Mouse (Mus musculus) hindbrain, embryonic 11.5 days (tissue): Measurements from ENCODE around the gene Fxyd6. TPM values are rescaled to one million over a fixed set of nuclear protein-coding genes. Genes with fewer than 3 reads are reported as not detected.

ENCODE experiments used
- ATAC-seq: fragments of 200-750 bp; cut with Nextera tagmentation; 2 replicates; pipeline ENCODE4 v1.8.0; 2017; ENCODE audit warnings: mild to moderate bottlenecking, moderate TSS enrichment, moderate library complexity; ENCODE audit not compliant: low FRiP score
- DNase-seq: peaks from one replicate; pipeline ENCODE4 v3.0.0-alpha.2; 2015; ENCODE audit warnings: low spot score
- H3K27ac ChIP-seq: fragments of 300-500 bp; sonication (generic); 2 replicates; pipeline ENCODE4 v1.5.1; 2014; ENCODE audit warnings: mild to moderate bottlenecking, low read depth, low read length
- H3K27me3 ChIP-seq: fragments of 300-500 bp; sonication (generic); 2 replicates; pipeline ENCODE4 v1.6.1; 2014; ENCODE audit warnings: mild to moderate bottlenecking, low read length, moderate library complexity, mixed read lengths; ENCODE audit not compliant: control insufficient read depth, insufficient read depth
- H3K36me3 ChIP-seq: fragments of 300-500 bp; sonication (generic); 2 replicates; pipeline ENCODE4 v1.6.1; 2014; ENCODE audit warnings: mild to moderate bottlenecking, low read length, moderate library complexity, mixed read lengths; ENCODE audit not compliant: control insufficient read depth, insufficient read depth
- H3K4me1 ChIP-seq: fragments of 300-500 bp; sonication (generic); replicated peaks from 2 replicates; pipeline ENCODE4 v1.6.1; 2014; ENCODE audit warnings: low read length, mixed read lengths; ENCODE audit not compliant: control insufficient read depth, insufficient read depth
- H3K4me2 ChIP-seq: fragments of 300-500 bp; sonication (generic); replicated peaks from 2 replicates; pipeline ENCODE4 v1.6.1; 2014; ENCODE audit warnings: mild to moderate bottlenecking, low read depth, low read length
- H3K4me3 ChIP-seq: fragments of 300-500 bp; sonication (generic); 2 replicates; pipeline ENCODE4 v1.5.1; 2014; ENCODE audit warnings: low read depth, low read length
- H3K9ac ChIP-seq: fragments of 300-500 bp; sonication (generic); 2 replicates; pipeline ENCODE4 v1.6.1; 2014; ENCODE audit warnings: low read depth, low read length
- H3K9me3 ChIP-seq: fragments of 300-500 bp; sonication (generic); 2 replicates; pipeline ENCODE4 v1.6.1; 2016; ENCODE audit warnings: low read length; ENCODE audit not compliant: control insufficient read depth
- WGBS: fragments of 180-500 bp; shearing (Covaris S2); extraction: QIAGEN DNeasy Blood & Tissue Kit; methylation state at CpG from one replicate; pipeline ENCODE4 v1.1.7; 2014; 5-methylcytosine and 5-hydroxymethylcytosine counted together
- polyA plus RNA-seq: library from polyadenylated mRNA; unstranded; fragments of >200 nt; fragmentation: Nextera tagmentation; extraction: Ambion mirVana; gene quantifications from 2 replicates; pipeline ENCODE4 v1.2.1, GENCODE M21; 2014

The Fxyd6 gene
- polyA plus RNA-seq, 1 experiment from 2014 or later, result 111 TPM

GRCm38 (mm10) chr9:45421209-45421608, 51.2 kb downstream of the Fxyd6 start:
- ATAC-seq, result no peak
- no peaks in the 10 kb centered on the region for H3K36me3 ChIP-seq
- no peaks in the 10 kb centered on the region for H3K4me1 ChIP-seq
- DNase-seq, result peak; percentile 50
- H3K27ac ChIP-seq, result no peak overlapping the region
- WGBS, result 59% methylated on average over 8 of the region's 8 CpGs
- no peak overlapping the region for H3K9ac ChIP-seq
- H3K4me3 ChIP-seq, result no peak overlapping the region
- H3K4me2 ChIP-seq, result no peak overlapping the region
- H3K9me3 ChIP-seq, result no peaks in the 10 kb centered on the region
- no peaks in the 10 kb centered on the region for H3K27me3 ChIP-seq

GRCm38 (mm10) chr9:45422761-45423298, 52.8 kb downstream of the Fxyd6 start:
- H3K27ac ChIP-seq, result no peak overlapping the region
- no peaks in the 10 kb centered on the region for H3K4me1 ChIP-seq
- H3K4me3 ChIP-seq, result no peak overlapping the region
- DNase-seq (no peak), ATAC-seq (no peak)
- H3K36me3 ChIP-seq, result no peaks in the 10 kb centered on the region
- H3K4me2 ChIP-seq, result no peak overlapping the region
- no peaks in the 10 kb centered on the region for H3K9me3 ChIP-seq
- WGBS, result 83% methylated on average over 7 of the region's 7 CpGs
- H3K9ac ChIP-seq, result no peak overlapping the region
- no peaks in the 10 kb centered on the region for H3K27me3 ChIP-seq

DNA sequence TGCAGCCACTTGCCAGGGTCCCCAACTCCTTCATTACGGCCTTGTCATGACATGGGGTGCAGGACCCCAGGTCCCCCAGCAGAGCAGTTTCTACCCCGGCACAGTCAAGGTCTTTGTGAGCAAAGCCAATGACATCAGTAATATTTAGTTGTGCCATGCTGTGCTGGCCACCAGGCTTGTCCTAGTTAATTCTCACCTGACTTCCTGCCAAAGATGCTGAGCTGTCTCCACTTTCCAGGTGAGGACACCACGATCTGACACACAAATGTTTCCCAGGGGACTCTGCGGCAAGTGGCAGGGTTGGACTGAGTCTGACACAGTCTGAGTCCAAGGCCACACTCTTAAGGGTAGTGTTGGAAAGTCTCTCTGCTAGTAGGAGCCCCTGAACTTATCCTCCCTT, 56.5 kb downstream of the Fxyd6 start, which contains the start of gene Dscaml1:
Gene Dscaml1 (plus strand): TSS at position 173 of the 400 bp plus-strand sequence.
- no peak within 1 kb of the TSS for H3K4me3 ChIP-seq
- 85% methylated on average over 4 of the region's 4 CpGs for WGBS
- no peak within 1 kb of the TSS for H3K27ac ChIP-seq
- H3K9ac ChIP-seq, result no peak within 1 kb of the TSS
- H3K4me1 ChIP-seq, result peaks cover 3% of the 10 kb centered on the region; the same call in 1 of the 2 replicates
- peaks cover 29% of the 10 kb centered on the region for H3K27me3 ChIP-seq
- DNase-seq (no peak), ATAC-seq (no peak)
- no peak within 1 kb of the TSS for H3K4me2 ChIP-seq
- no peaks in the 10 kb centered on the region for H3K36me3 ChIP-seq
- H3K9me3 ChIP-seq, result no peaks in the 10 kb centered on the region

- WGBS, result 32% methylated on average over 5 of the region's 5 CpGs
- Histone ChIP-seq H3K4me3 (no peak overlapping the region), H3K27me3 (peaks cover 47% of the 10 kb centered on the region), H3K9me3 (no peaks in the 10 kb centered on the region), H3K4me1 (peaks cover 3% of the 10 kb centered on the region; the same call in 1 of the 2 replicates), H3K9ac (no peak overlapping the region), H3K27ac (no peak overlapping the region), H3K36me3 (no peaks in the 10 kb centered on the region), H3K4me2 (no peak overlapping the region)
- DNase-seq (no peak), ATAC-seq (no peak)
Measured at GRCm38 (mm10) chr9:45429392-45429791, 59.4 kb downstream of the Fxyd6 start.

DNA sequence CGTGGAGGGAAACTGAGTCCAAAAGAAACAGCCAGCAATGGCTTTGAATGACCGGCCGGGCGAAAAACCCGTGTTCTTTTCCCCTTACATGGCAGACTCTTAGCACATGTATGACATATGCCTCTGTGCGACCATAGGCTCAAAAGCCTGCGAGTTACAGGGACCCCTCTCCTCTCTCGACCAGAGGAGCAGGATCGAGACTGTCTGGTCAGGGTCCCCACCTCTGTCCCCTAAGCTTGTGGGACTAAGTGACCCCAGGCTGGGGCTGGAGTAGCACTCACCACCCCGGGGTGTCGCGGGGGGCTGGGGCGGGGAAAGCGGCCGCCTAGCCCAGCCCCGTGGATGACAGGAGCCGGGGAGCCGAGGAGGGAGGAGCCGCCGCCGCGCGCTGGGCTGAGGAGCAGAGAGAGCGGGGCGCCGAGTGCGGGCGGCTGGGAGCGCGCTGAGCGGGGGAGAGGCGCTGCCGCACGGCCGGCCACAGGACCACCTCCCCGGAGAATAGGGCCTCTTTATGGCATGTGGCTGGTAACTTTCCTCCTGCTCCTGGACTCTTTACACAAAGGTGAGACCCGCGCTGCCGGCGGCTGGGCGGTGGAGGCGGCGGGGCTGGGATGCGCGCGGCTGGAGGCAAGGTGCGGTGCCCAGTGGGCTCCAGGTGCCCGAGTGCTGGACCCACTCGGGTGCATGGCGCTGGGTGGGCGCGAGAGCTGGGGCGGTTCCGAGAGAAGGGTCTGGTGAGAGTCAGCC, 60.1 kb downstream of the Fxyd6 start:
- Histone ChIP-seq H3K4me1 (peaks cover 3% of the 10 kb centered on the region; the same call in 1 of the 2 replicates), H3K9me3 (no peaks in the 10 kb centered on the region), H3K27me3 (peaks cover 47% of the 10 kb centered on the region), H3K4me2 (peak overlapping the region; percentile 54), H3K27ac (no peak overlapping the region), H3K36me3 (no peaks in the 10 kb centered on the region), H3K4me3 (peak overlapping the region; percentile 34), H3K9ac (peak overlapping the region; percentile 34; the same call in 1 of the 2 replicates)
- ATAC-seq (no peak), DNase-seq (peak; percentile 52)
- WGBS, result 3% methylated on average over 37 of the region's 54 CpGs

- 0% methylated on average over 11 of the region's 17 CpGs for WGBS
- H3K4me2 ChIP-seq, result peak overlapping the region; percentile 54
- H3K4me3 ChIP-seq, result peak overlapping the region; percentile 34
- no peaks in the 10 kb centered on the region for H3K36me3 ChIP-seq
- ATAC-seq, result no peak
- H3K9me3 ChIP-seq, result no peaks in the 10 kb centered on the region
- no peak overlapping the region for H3K27ac ChIP-seq
- H3K27me3 ChIP-seq, result peaks cover 47% of the 10 kb centered on the region
- DNase-seq, result no peak
- peaks cover 3% of the 10 kb centered on the region; the same call in 1 of the 2 replicates for H3K4me1 ChIP-seq
- peak overlapping the region; percentile 34; the same call in 1 of the 2 replicates for H3K9ac ChIP-seq
Measured at GRCm38 (mm10) chr9:45430698-45430959, 60.6 kb downstream of the Fxyd6 start.

GRCm38 (mm10) chr9:45431150-45431549, 61.2 kb downstream of the Fxyd6 start:
- no peak for DNase-seq
- H3K36me3 ChIP-seq, result no peaks in the 10 kb centered on the region

GRCm38 (mm10) chr9:45432639-45433038, 62.7 kb downstream of the Fxyd6 start:
- Histone ChIP-seq H3K36me3 (no peaks in the 10 kb centered on the region), H3K9me3 (no peaks in the 10 kb centered on the region), H3K4me2 (no peak overlapping the region), H3K27ac (no peak overlapping the region), H3K9ac (no peak overlapping the region), H3K4me3 (no peak overlapping the region), H3K27me3 (peaks cover 47% of the 10 kb centered on the region), H3K4me1 (peaks cover 4% of the 10 kb centered on the region; the same call in 1 of the 2 replicates)
- ATAC-seq, result no peak
- no peak for DNase-seq
- WGBS, result 77% methylated on average over 12 of the region's 12 CpGs

More at GRCm38 (mm10) chr9:45431150-45431549, 61.2 kb downstream of the Fxyd6 start:
- no peak for ATAC-seq
- H3K27ac ChIP-seq, result no peak overlapping the region
- H3K9me3 ChIP-seq, result no peaks in the 10 kb centered on the region
- peaks cover 3% of the 10 kb centered on the region; the same call in 1 of the 2 replicates for H3K4me1 ChIP-seq
- peak overlapping the region; percentile 54 for H3K4me2 ChIP-seq
- peak overlapping the region; percentile 34 for H3K4me3 ChIP-seq
- H3K9ac ChIP-seq, result no peak overlapping the region; the same call in 1 of the 2 replicates
- 7% methylated on average over 26 of the region's 26 CpGs for WGBS
- H3K27me3 ChIP-seq, result peaks cover 47% of the 10 kb centered on the region

DNA sequence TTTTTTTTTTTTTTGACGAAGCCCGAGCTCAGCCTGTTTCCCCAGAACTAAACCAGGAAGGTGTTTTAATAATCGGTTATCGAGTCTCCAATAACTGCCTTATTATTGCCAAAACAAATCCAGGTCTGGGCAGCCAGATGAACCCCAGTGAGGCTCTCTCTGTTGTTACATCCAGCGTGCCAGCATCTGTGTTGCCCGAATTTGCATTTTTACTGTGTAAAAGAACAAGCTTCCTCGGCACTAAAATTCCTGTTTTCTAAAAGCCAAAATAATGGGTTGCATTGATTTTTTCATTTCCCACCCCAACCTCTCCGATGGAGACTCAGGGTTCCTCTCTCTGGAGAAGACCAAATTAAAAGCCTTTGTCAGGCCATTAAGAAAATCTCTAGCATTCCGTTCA, 63.1 kb downstream of the Fxyd6 start:
- 78% methylated on average over 9 of the region's 9 CpGs for WGBS
- no peak overlapping the region for H3K4me2 ChIP-seq
- peaks cover 4% of the 10 kb centered on the region; the same call in 1 of the 2 replicates for H3K4me1 ChIP-seq
- no peak overlapping the region for H3K4me3 ChIP-seq
- peaks cover 47% of the 10 kb centered on the region for H3K27me3 ChIP-seq
- no peak for ATAC-seq
- H3K36me3 ChIP-seq, result no peaks in the 10 kb centered on the region
- DNase-seq, result no peak
- no peak overlapping the region for H3K27ac ChIP-seq
- H3K9ac ChIP-seq, result no peak overlapping the region
- H3K9me3 ChIP-seq, result no peaks in the 10 kb centered on the region
